Mouse (Mus musculus): ENCODE data around the gene Ncln.
A peak's percentile ranks its signal among the peaks of the same experiment; 100 is the strongest.

Gene Ncln

GRCm38 (mm10) chr10:81496264-81496901, at the start of gene Ncln:
Gene Ncln (minus strand): TSS chr10:81496392.
- peak; percentile 100 for DNase-seq

GRCm38 (mm10) chr10:81545161-81545747, 49.1 kb upstream of the Ncln start, which contains the start of gene Gna11:
Gene Gna11 (minus strand): TSS chr10:81545190.
- peak; percentile 99 for DNase-seq

GRCm38 (mm10) chr10:81544296-81545160, 48.3 kb upstream of the Ncln start:
- no peak for DNase-seq

- no peak for DNase-seq
Measured at GRCm38 (mm10) chr10:81543633-81544032, 47.4 kb upstream of the Ncln start.

GRCm38 (mm10) chr10:81542727-81543460, 46.7 kb upstream of the Ncln start:
- DNase-seq, result no peak

GRCm38 (mm10) chr10:81541803-81542202, 45.6 kb upstream of the Ncln start:
- peak; percentile 73 for DNase-seq

GRCm38 (mm10) chr10:81541363-81541762, 45.2 kb upstream of the Ncln start:
- DNase-seq, result no peak

GRCm38 (mm10) chr10:81538321-81539048, 42.3 kb upstream of the Ncln start:
- DNase-seq, result no peak

- DNase-seq, result no peak
Measured at GRCm38 (mm10) chr10:81537429-81537828, 41.2 kb upstream of the Ncln start.

GRCm38 (mm10) chr10:81536734-81537133, 40.5 kb upstream of the Ncln start:
- no peak for DNase-seq

GRCm38 (mm10) chr10:81534826-81535225, 38.6 kb upstream of the Ncln start:
- no peak for DNase-seq

GRCm38 (mm10) chr10:81526779-81527178, 30.6 kb upstream of the Ncln start:
- DNase-seq, result peak; percentile 93

GRCm38 (mm10) chr10:81525017-81525694, 29.0 kb upstream of the Ncln start:
- DNase-seq, result peak; percentile 77

GRCm38 (mm10) chr10:81524051-81524605, 27.9 kb upstream of the Ncln start, which contains the start of gene Gna15:
Gene Gna15 (minus strand): TSS chr10:81524225.
- DNase-seq, result peak; percentile 69

GRCm38 (mm10) chr10:81523570-81523969, 27.4 kb upstream of the Ncln start:
- DNase-seq, result peak; percentile 41

GRCm38 (mm10) chr10:81523142-81523541, 26.9 kb upstream of the Ncln start:
- no peak for DNase-seq

GRCm38 (mm10) chr10:81519978-81520365, 23.8 kb upstream of the Ncln start:
- no peak for DNase-seq

- DNase-seq, result peak; percentile 54
Measured at GRCm38 (mm10) chr10:81519227-81519977, 23.2 kb upstream of the Ncln start.

GRCm38 (mm10) chr10:81518546-81518945, 22.4 kb upstream of the Ncln start:
- DNase-seq, result peak; percentile 89

- DNase-seq, result peak; percentile 51
Measured at GRCm38 (mm10) chr10:81517227-81517626, 21.0 kb upstream of the Ncln start.

All from lung, postnatal 36 days (tissue).